In genomic region chr7:101354423-101354822, GRCm38 (mm10) we compare ENCODE assay signal across 12 mouse cellular contexts. TPM values are rescaled to one million over a fixed set of nuclear protein-coding genes. Genes with fewer than 3 reads are reported as not detected.
A peak's percentile ranks its signal among the peaks of the same experiment; 100 is the strongest.
DNase-seq lines count a peak whose midpoint lies in the region; ATAC-seq and TF ChIP-seq lines count a peak whose summit lies in the region.
"Had no signal": no experiment of that assay in that cellular context is flagged by ENCODE, and none has a peak within 500 bp of the region (broad histone marks: within the 10 kb centered on the region; RNA-seq: fewer than 3 reads in every experiment).

No protein-coding gene starts in this region.

- no peaks in the 10 kb centered on the region for H3K27me3 ChIP-seq in lung, embryonic 15.5 days
- H3K27me3 ChIP-seq in stomach, postnatal 0 days (ENCODE audit: control insufficient read depth, insufficient read depth, low read length), result no peaks in the 10 kb centered on the region
- H3K27me3 ChIP-seq: embryonic facial prominence, embryonic 13.5 days had no signal

- no peak overlapping the region for H3K4me2 ChIP-seq in lung, embryonic 15.5 days
- no peak overlapping the region for H3K4me2 ChIP-seq in stomach, postnatal 0 days (replicated peaks; ENCODE audit: low read depth)
- H3K4me2 ChIP-seq: embryonic facial prominence, embryonic 13.5 days; hindbrain, embryonic 12.5 days had no signal

- no peak for TF ChIP-seq EP300 in stomach, postnatal 0 days (optimal IDR thresholded peaks at IDR 0.05)

- no peak overlapping the region; the same call in 1 of the 2 replicates for H3K27ac ChIP-seq in lung, embryonic 15.5 days
- H3K27ac ChIP-seq in stomach, postnatal 0 days (replicated peaks), result peak overlapping the region; percentile 30; the same call in 1 of the 2 replicates
- H3K27ac ChIP-seq: embryonic facial prominence, embryonic 13.5 days; hindbrain, embryonic 12.5 days had no signal

- no peaks in the 10 kb centered on the region for H3K36me3 ChIP-seq in lung, embryonic 15.5 days
- no peaks in the 10 kb centered on the region for H3K36me3 ChIP-seq in stomach, postnatal 0 days (ENCODE audit: control insufficient read depth, insufficient read depth, low read length)
- H3K36me3 ChIP-seq: embryonic facial prominence, embryonic 13.5 days; hindbrain, embryonic 12.5 days had no signal

- peak; percentile 57 to 68 for DNase-seq in spleen, adult 18-20 months
- no peak for DNase-seq in spleen, postnatal 10 days (ENCODE audit: low spot score in 2 of 2)
- peak; percentile 28 to 52 for DNase-seq in kidney, adult 8-10 months
- peak; percentile 47 for DNase-seq in stomach, postnatal 0 days (ENCODE audit: low spot score)
- DNase-seq in left cerebral cortex, adult 18-20 months (ENCODE audit: low spot score in 2 of 2), result no peak
- no peak for DNase-seq in gastrocnemius, postnatal 10 days
- DNase-seq: layer of hippocampus, postnatal 36 days had no signal

- H3K4me1 ChIP-seq in lung, embryonic 15.5 days, result peaks cover 11% of the 10 kb centered on the region; the same call in 1 of the 2 replicates
- H3K4me1 ChIP-seq in stomach, postnatal 0 days (replicated peaks; ENCODE audit: control insufficient read depth, insufficient read depth), result no peaks in the 10 kb centered on the region

- WGBS in lung, embryonic 15.5 days, result 43% methylated on average over 5 of the region's 5 CpGs
- 45% methylated on average over 5 of the region's 5 CpGs for whole genome bisulfite sequencing in stomach, postnatal 0 days

- no peak for TF ChIP-seq CTCF in stomach, postnatal 0 days (IDR thresholded peaks at IDR 0.05; ENCODE audit: low read depth)

- ATAC-seq in lung, embryonic 15.5 days (ENCODE audit: borderline replicate concordance, extremely low read depth, low FRiP score, low TSS enrichment), result peak; percentile 37; the same call in 1 of the 2 replicates
- ATAC-seq in stomach, postnatal 0 days (ENCODE audit: low FRiP score, low TSS enrichment), result peak; percentile 81

- no peaks in the 10 kb centered on the region for H3K9me3 ChIP-seq in lung, embryonic 15.5 days
- no peaks in the 10 kb centered on the region for H3K9me3 ChIP-seq in stomach, postnatal 0 days (ENCODE audit: control insufficient read depth, low read length)
- H3K9me3 ChIP-seq: embryonic facial prominence, embryonic 13.5 days; hindbrain, embryonic 12.5 days had no signal

- no peak overlapping the region for H3K4me3 ChIP-seq in lung, embryonic 15.5 days
- no peak overlapping the region for H3K4me3 ChIP-seq in stomach, postnatal 0 days (ENCODE audit: low read depth, low read length)
- H3K4me3 ChIP-seq: embryonic facial prominence, embryonic 13.5 days; hindbrain, embryonic 12.5 days had no signal

- no peak overlapping the region for H3K9ac ChIP-seq in lung, embryonic 15.5 days
- no peak overlapping the region for H3K9ac ChIP-seq in stomach, postnatal 0 days (ENCODE audit: low read length)
- H3K9ac ChIP-seq: embryonic facial prominence, embryonic 13.5 days; hindbrain, embryonic 12.5 days had no signal

RNA-seq across cellular contexts. Expression of gene Arap1, which starts 6.6 kb away (rescaled TPM):
- polyA plus RNA-seq in lung, embryonic 15.5 days (2015; fragmentation: Nextera tagmentation; extraction: Ambion mirVana), result 105 and 109 TPM in 2 replicates
- polyA plus RNA-seq in stomach, postnatal 0 days (2015; fragmentation: Nextera tagmentation; extraction: Ambion mirVana), result 37.2 and 44.7 TPM in 2 replicates
- total RNA-seq in left cerebral cortex, adult 18-20 months (2021), result 10 to 100 TPM; 15.6 to 24.1 TPM
- total RNA-seq in gastrocnemius, postnatal 10 days (2021), result 10 to 100 TPM; 23.1 to 32.4 TPM

RNA-seq across cellular contexts. Expression of gene Stard10, which starts 37.5 kb away (rescaled TPM):
- 41.2 and 45.9 TPM in 2 replicates for polyA plus RNA-seq in lung, embryonic 15.5 days (2015; fragmentation: Nextera tagmentation; extraction: Ambion mirVana)
- 132 and 144 TPM in 2 replicates for polyA plus RNA-seq in stomach, postnatal 0 days (2015; fragmentation: Nextera tagmentation; extraction: Ambion mirVana)
- 10 to 100 TPM; 90.2 to 96.6 TPM for total RNA-seq in left cerebral cortex, adult 18-20 months (2021)
- total RNA-seq in gastrocnemius, postnatal 10 days (2021), result 10 to 100 TPM; 16.0 to 16.3 TPM

RNA-seq across cellular contexts. Expression of gene Atg16l2, which starts 52.4 kb away (rescaled TPM):
- 16.2 and 18.3 TPM in 2 replicates for polyA plus RNA-seq in lung, embryonic 15.5 days (2015; fragmentation: Nextera tagmentation; extraction: Ambion mirVana)
- 6.0 and 7.1 TPM in 2 replicates for polyA plus RNA-seq in stomach, postnatal 0 days (2015; fragmentation: Nextera tagmentation; extraction: Ambion mirVana)
- total RNA-seq in left cerebral cortex, adult 18-20 months (2021), result 10 to 100 TPM; 59.1 to 62.5 TPM
- 10 to 100 TPM in 1 of 2 experiments, 1 to 10 TPM in 1; 5.4 to 10.0 TPM for total RNA-seq in gastrocnemius, postnatal 10 days (2021)

RNA-seq across cellular contexts. Expression of gene Gm45837, which starts 56.3 kb away (rescaled TPM):
- 10.3 TPM in 1 of 2 replicates, not detected in the other for polyA plus RNA-seq in lung, embryonic 15.5 days (2015; fragmentation: Nextera tagmentation; extraction: Ambion mirVana)
- polyA plus RNA-seq in stomach, postnatal 0 days (2015; fragmentation: Nextera tagmentation; extraction: Ambion mirVana), result 0.24 TPM in 1 of 2 replicates, not detected in the other
- 1 to 10 TPM in 1 of 2 experiments, not detected in 1; 1.3 TPM for total RNA-seq in left cerebral cortex, adult 18-20 months (2021)
- total RNA-seq in gastrocnemius, postnatal 10 days (2021), result 1 to 10 TPM in 1 of 2 experiments, not detected in 1; 4.7 TPM
- total RNA-seq: MEL; midbrain, postnatal 0 days had no signal
- polyA plus RNA-seq: hindbrain, embryonic 12.5 days; midbrain, postnatal 0 days had no signal

Comparison
In these comparisons a context has a peak if more than half of its experiments do, and no peak if none do; other contexts are left out.
1. DNase-seq: peak in spleen, adult 18-20 months (2 of 2), kidney, adult 8-10 months (2 of 2) and stomach, postnatal 0 days (single experiment); none in spleen, postnatal 10 days (0 of 2), left cerebral cortex, adult 18-20 months (0 of 2) and gastrocnemius, postnatal 10 days (single experiment).
2. RNA of gene Stard10, which starts 37.5 kb away (total RNA-seq): 90.2 to 96.6 TPM in left cerebral cortex, adult 18-20 months; 16.0 to 16.3 TPM in gastrocnemius, postnatal 10 days; every median in the first group is over 4 times any median in the second.
3. RNA of gene Atg16l2, which starts 52.4 kb away (total RNA-seq): 59.1 to 62.5 TPM in left cerebral cortex, adult 18-20 months; 5.4 to 10.0 TPM in gastrocnemius, postnatal 10 days; every median in the first group is over 4 times any median in the second.